ENCODE assay signal across 9 mouse cellular contexts in genomic region chr9:76322122-76323052, GRCm38 (mm10). TPM values are rescaled to one million over a fixed set of nuclear protein-coding genes. Genes with fewer than 3 reads are reported as not detected.
DNase-seq lines count a peak whose midpoint lies in the region; ATAC-seq and TF ChIP-seq lines count a peak whose summit lies in the region.
"Had no signal": no experiment of that assay in that cellular context is flagged by ENCODE, and none has a peak within 500 bp of the region (broad histone marks: within the 10 kb centered on the region; RNA-seq: fewer than 3 reads in every experiment).

No protein-coding gene starts in this region.

- 6% methylated on average over 24 of the region's 24 CpGs for WGBS in lung, embryonic 15.5 days
- WGBS in intestine, postnatal 0 days: 7% methylated on average over 24 of the region's 24 CpGs
- WGBS in neural tube, embryonic 14.5 days: 4% methylated on average over 24 of the region's 24 CpGs

- peaks cover 28% of the 10 kb centered on the region for H3K27me3 ChIP-seq in lung, embryonic 15.5 days
- H3K27me3 ChIP-seq in intestine, postnatal 0 days (replicated peaks; ENCODE audit: control insufficient read depth, insufficient read depth, low read length): peaks cover 26% of the 10 kb centered on the region
- H3K27me3 ChIP-seq in neural tube, embryonic 14.5 days (ENCODE audit: control insufficient read depth, insufficient read depth, low read length): no peaks in the 10 kb centered on the region

- H3K27ac ChIP-seq in lung, embryonic 15.5 days: no peak overlapping the region
- H3K27ac ChIP-seq in intestine, postnatal 0 days (ENCODE audit: low read depth, low read length): no peak overlapping the region
- H3K27ac ChIP-seq in neural tube, embryonic 14.5 days (ENCODE audit: low read depth, low read length): peak overlapping the region; percentile 16; the same call in 1 of the 2 replicates

- intact Hi-C loops in gastrocnemius, postnatal 14 days (cut with DNase I; ENCODE audit: low total_unique reads): no loop called here

- ATAC-seq in lung, embryonic 15.5 days (ENCODE audit: borderline replicate concordance, extremely low read depth, low FRiP score, low TSS enrichment): no peak
- ATAC-seq in intestine, postnatal 0 days: no peak
- peak; percentile 49 for ATAC-seq in neural tube, embryonic 14.5 days (ENCODE audit: low read depth)

- H3K4me1 ChIP-seq in lung, embryonic 15.5 days: peaks cover 11% of the 10 kb centered on the region
- 0 out of 2 replicates have a peak, but pooled peaks cover 3% of the 10 kb centered on the region for H3K4me1 ChIP-seq in intestine, postnatal 0 days (replicated peaks; ENCODE audit: control insufficient read depth, insufficient read depth, low read length)
- no peaks in the 10 kb centered on the region for H3K4me1 ChIP-seq in neural tube, embryonic 14.5 days (ENCODE audit: control insufficient read depth, insufficient read depth, low read length)
- H3K4me1 ChIP-seq: megakaryocyte, embryonic 14.5 days had no signal

- H3K9ac ChIP-seq in lung, embryonic 15.5 days: no peak overlapping the region
- no peak overlapping the region for H3K9ac ChIP-seq in intestine, postnatal 0 days (ENCODE audit: low read depth, low read length)
- peak overlapping the region; percentile 29 for H3K9ac ChIP-seq in neural tube, embryonic 14.5 days (replicated peaks; ENCODE audit: low read depth, low read length)

- H3K36me3 ChIP-seq in lung, embryonic 15.5 days: no peaks in the 10 kb centered on the region
- H3K36me3 ChIP-seq in intestine, postnatal 0 days (ENCODE audit: control insufficient read depth, insufficient read depth): no peaks in the 10 kb centered on the region
- no peaks in the 10 kb centered on the region for H3K36me3 ChIP-seq in neural tube, embryonic 14.5 days (ENCODE audit: control insufficient read depth, insufficient read depth, low read length)

- H3K4me2 ChIP-seq in lung, embryonic 15.5 days: peak overlapping the region; percentile 89
- H3K4me2 ChIP-seq in intestine, postnatal 0 days (replicated peaks; ENCODE audit: low read depth): peak overlapping the region; percentile 70
- H3K4me2 ChIP-seq in neural tube, embryonic 14.5 days (ENCODE audit: low read depth, low read length): peak overlapping the region; percentile 79

- H3K4me3 ChIP-seq in lung, embryonic 15.5 days: peak overlapping the region; percentile 40
- H3K4me3 ChIP-seq in intestine, postnatal 0 days (ENCODE audit: low read depth, low read length): peak overlapping the region; percentile 38
- peak overlapping the region; percentile 49 for H3K4me3 ChIP-seq in neural tube, embryonic 14.5 days (ENCODE audit: low read depth, low read length)

- peak; percentile 3 for DNase-seq in adrenal gland, postnatal 14 days
- DNase-seq in adrenal gland, postnatal 4 days (ENCODE audit: low spot score in 2 of 2): no peak
- DNase-seq in lung, adult 18-20 months: no peak
- DNase-seq in gastrocnemius, adult 8-10 months (ENCODE audit: low spot score in 2 of 2): no peak
- no peak for DNase-seq in gastrocnemius, postnatal 14 days

- no peaks in the 10 kb centered on the region for H3K9me3 ChIP-seq in lung, embryonic 15.5 days
- H3K9me3 ChIP-seq in intestine, postnatal 0 days (ENCODE audit: control insufficient read depth): no peaks in the 10 kb centered on the region
- H3K9me3 ChIP-seq in neural tube, embryonic 14.5 days (ENCODE audit: control insufficient read depth, low read length): no peaks in the 10 kb centered on the region

- TF ChIP-seq CTCF in intestine, postnatal 0 days (IDR thresholded peaks at IDR 0.05; ENCODE audit: low read depth): no peak

RNA-seq across cellular contexts. Expression of gene Hcrtr2, which starts 1.3 kb away (rescaled TPM):
- total RNA-seq in adrenal gland, postnatal 14 days (2021): 0.33 and 0.60 TPM in 2 replicates
- under 1 TPM; 0.59 to 0.67 TPM for total RNA-seq in adrenal gland, postnatal 4 days (2021)
- polyA plus RNA-seq in lung, embryonic 15.5 days (2015; fragmentation: Nextera tagmentation; extraction: Ambion mirVana): 0.04 and 0.10 TPM in 2 replicates
- 0.07 and 0.08 TPM in 2 replicates for polyA plus RNA-seq in intestine, postnatal 0 days (2015; fragmentation: Nextera tagmentation; extraction: Ambion mirVana)
- polyA plus RNA-seq in neural tube, embryonic 14.5 days (2014; fragmentation: Nextera tagmentation; extraction: Ambion mirVana): 9.0 and 10.8 TPM in 2 replicates
- not detected for total RNA-seq in gastrocnemius, adult 8-10 months (2022)
- total RNA-seq in gastrocnemius, postnatal 14 days (2021): not detected
